Mouse (Mus musculus): ENCODE measurements around the gene Tgm4. TPM values are rescaled to one million over a fixed set of nuclear protein-coding genes. Genes with fewer than 3 reads are reported as not detected.
A peak's percentile ranks its signal among the peaks of the same experiment; 100 is the strongest.

Gene Tgm4
- polyA plus RNA-seq, 1 experiment from 2014 or later = 0.43 TPM

DNA sequence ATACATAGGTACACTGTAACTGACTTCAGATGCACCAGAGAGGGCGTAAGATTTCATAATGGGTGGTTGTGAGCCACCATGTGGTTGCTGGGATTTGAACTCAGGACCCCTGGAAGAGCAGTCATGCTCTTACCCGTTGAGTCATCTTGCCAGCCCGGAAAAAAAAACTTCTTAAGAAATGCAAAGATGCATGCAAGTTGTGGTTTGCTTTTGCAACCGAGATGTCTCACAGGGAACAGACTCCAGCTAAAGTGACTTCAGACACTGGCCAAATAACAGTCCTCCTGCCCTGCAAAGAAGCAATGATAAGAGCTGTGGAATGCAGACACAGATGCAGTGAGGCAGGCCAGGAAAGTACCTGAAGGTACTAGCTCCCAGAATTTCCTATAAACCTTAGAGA is 56.3 kb downstream of the Tgm4 start:
- Histone ChIP-seq H3K4me3 (ENCODE audit: low read depth, low read length) (no peak overlapping the region), H3K4me2 (ENCODE audit: low read length) (no peak overlapping the region), H3K9me3 (replicated peaks; ENCODE audit: control insufficient read depth, low read length, poor library complexity, severe bottlenecking) (no peaks in the 10 kb centered on the region), H3K4me1 (ENCODE audit: control insufficient read depth, insufficient read depth, low read length) (no peaks in the 10 kb centered on the region), H3K27me3 (ENCODE audit: control insufficient read depth, insufficient read depth, low read depth, low read length) (no peaks in the 10 kb centered on the region), H3K27ac (ENCODE audit: low read length) (no peak overlapping the region), H3K36me3 (ENCODE audit: control insufficient read depth, insufficient read depth, low read length) (peaks cover 25% of the 10 kb centered on the region), H3K9ac (ENCODE audit: low read depth, low read length) (no peak overlapping the region)
- ATAC-seq = no peak
- 92% methylated on average over 4 of the region's 4 CpGs for WGBS

DNA sequence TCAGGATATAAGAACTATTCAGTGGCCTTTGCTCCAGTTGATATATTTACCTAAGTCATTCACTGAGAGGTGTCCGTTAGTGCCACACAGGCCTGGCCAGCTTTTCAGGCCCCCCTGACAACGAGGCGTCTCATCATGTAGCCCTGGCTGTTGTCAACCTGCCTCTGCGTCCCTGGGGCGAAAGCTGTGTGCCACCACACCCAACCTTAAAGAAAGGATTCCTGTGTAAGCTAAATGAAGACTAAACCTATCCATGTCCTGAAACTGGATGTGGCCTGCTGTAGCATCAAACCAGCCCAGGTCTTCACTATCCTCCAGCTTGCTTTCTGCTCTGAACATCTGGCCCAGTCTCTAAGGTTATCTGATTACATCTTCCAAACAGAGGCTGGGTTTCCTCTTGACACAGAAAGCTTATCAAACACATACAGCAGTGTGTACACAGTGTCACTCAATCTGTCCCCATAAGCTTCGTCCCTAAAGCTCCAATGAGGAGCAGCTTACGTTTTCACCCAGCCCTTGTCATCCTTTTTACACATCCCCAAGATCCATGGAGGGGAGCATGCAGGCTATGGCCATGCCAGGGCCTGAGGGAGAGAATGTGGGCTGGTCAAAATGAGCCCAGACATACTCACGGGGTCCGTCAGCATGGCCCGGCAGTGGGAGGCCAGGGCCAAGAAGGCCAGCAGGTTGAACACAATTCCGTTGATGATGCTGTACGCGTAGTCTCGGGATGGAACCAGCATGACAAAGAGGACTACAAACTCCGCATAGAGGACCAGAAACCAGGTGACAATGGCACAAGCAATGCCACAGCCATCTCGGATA is 65.3 kb downstream of the Tgm4 start:
- no peaks in the 10 kb centered on the region for H3K4me1 ChIP-seq (ENCODE audit: control insufficient read depth, insufficient read depth, low read length)
- H3K9ac ChIP-seq (ENCODE audit: low read depth, low read length) = no peak overlapping the region
- no peak overlapping the region for H3K4me2 ChIP-seq (ENCODE audit: low read length)
- H3K36me3 ChIP-seq (ENCODE audit: control insufficient read depth, insufficient read depth, low read length) = peaks cover 34% of the 10 kb centered on the region
- ATAC-seq = no peak
- WGBS = 96% methylated on average over 16 of the region's 16 CpGs
- H3K27ac ChIP-seq (ENCODE audit: low read length) = no peak overlapping the region
- no peaks in the 10 kb centered on the region for H3K27me3 ChIP-seq (ENCODE audit: control insufficient read depth, insufficient read depth, low read depth, low read length)
- no peak overlapping the region for H3K4me3 ChIP-seq (ENCODE audit: low read depth, low read length)
- H3K9me3 ChIP-seq (replicated peaks; ENCODE audit: control insufficient read depth, low read length, poor library complexity, severe bottlenecking) = no peaks in the 10 kb centered on the region

DNA sequence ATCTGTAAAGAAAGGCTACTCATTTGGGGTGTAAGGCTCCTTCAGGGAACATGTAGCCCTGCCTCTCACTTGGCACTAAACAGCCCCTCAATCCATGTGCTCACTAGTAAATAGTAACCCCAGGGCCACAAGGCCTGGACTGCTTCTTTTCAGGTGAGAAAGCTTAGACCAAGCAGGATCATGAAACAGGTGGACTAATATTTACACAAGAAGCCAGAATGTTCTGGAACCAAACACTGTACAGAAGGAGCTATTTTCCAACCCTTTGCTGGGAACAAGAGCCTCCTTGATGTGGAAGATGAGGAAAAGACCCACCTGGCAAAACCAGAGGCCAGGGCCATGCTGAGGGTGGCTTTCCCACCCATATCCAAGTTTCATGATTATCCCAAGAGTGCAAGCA is 68.9 kb downstream of the Tgm4 start:
- no peak overlapping the region for H3K9ac ChIP-seq (ENCODE audit: low read depth, low read length)
- no peak overlapping the region for H3K4me3 ChIP-seq (ENCODE audit: low read depth, low read length)
- no peak overlapping the region for H3K4me2 ChIP-seq (ENCODE audit: low read length)
- no peaks in the 10 kb centered on the region for H3K27me3 ChIP-seq (ENCODE audit: control insufficient read depth, insufficient read depth, low read depth, low read length)
- H3K27ac ChIP-seq (ENCODE audit: low read length) = no peak overlapping the region
- no peaks in the 10 kb centered on the region for H3K9me3 ChIP-seq (replicated peaks; ENCODE audit: control insufficient read depth, low read length, poor library complexity, severe bottlenecking)
- ATAC-seq = no peak
- H3K36me3 ChIP-seq (ENCODE audit: control insufficient read depth, insufficient read depth, low read length) = peaks cover 18% of the 10 kb centered on the region
- H3K4me1 ChIP-seq (ENCODE audit: control insufficient read depth, insufficient read depth, low read length) = no peaks in the 10 kb centered on the region

DNA sequence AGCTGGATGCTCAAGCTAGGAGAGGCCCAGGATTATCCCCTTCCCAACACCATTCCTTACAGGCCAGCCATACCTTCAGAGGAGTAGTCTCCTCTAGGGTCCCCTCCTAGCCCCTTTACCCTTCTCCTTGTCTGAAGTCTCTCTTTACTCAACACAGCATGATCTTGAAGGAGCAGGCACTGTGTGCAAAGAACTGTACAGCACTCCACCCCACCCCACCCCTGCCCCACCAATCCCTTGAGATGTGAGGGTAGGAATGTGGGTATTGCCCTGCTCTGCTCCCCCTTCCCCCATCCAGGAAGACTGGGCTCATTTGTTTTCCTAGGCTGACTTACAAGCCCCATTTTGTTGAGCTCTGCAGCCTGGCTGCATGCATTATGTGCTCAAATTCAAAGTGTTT is 69.8 kb downstream of the Tgm4 start:
- Histone ChIP-seq H3K9me3 (replicated peaks; ENCODE audit: control insufficient read depth, low read length, poor library complexity, severe bottlenecking) (no peaks in the 10 kb centered on the region), H3K4me1 (ENCODE audit: control insufficient read depth, insufficient read depth, low read length) (no peaks in the 10 kb centered on the region), H3K36me3 (ENCODE audit: control insufficient read depth, insufficient read depth, low read length) (peaks cover 16% of the 10 kb centered on the region), H3K27ac (ENCODE audit: low read length) (no peak overlapping the region), H3K4me2 (ENCODE audit: low read length) (no peak overlapping the region), H3K4me3 (ENCODE audit: low read depth, low read length) (no peak overlapping the region), H3K27me3 (ENCODE audit: control insufficient read depth, insufficient read depth, low read depth, low read length) (no peaks in the 10 kb centered on the region), H3K9ac (ENCODE audit: low read depth, low read length) (no peak overlapping the region)
- ATAC-seq = no peak

DNA sequence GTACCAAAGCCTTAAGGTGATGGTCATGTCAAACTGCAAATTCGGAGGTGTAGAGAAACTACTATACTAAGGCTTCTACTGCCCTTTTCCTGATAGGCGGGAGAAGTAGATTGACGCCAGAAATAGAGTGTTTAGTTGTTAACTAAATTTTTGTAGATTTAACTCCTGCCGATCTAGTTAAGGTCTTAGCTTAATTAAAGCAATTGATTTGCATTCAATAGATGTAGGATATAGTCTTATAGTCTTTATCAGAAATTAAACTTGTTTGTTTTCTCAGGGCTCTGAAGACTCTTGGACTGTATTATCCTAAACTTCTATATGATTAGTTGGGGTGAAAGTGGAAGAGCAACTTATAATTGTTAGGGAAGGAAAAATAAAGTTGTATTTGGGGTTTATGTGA is 72.7 kb downstream of the Tgm4 start:
- Histone ChIP-seq H3K27ac (ENCODE audit: low read length) (no peak overlapping the region), H3K36me3 (ENCODE audit: control insufficient read depth, insufficient read depth, low read length) (0 out of 2 replicates have a peak, but pooled peaks cover 5% of the 10 kb centered on the region), H3K4me1 (ENCODE audit: control insufficient read depth, insufficient read depth, low read length) (peaks cover 11% of the 10 kb centered on the region), H3K4me2 (ENCODE audit: low read length) (no peak overlapping the region), H3K4me3 (ENCODE audit: low read depth, low read length) (no peak overlapping the region), H3K9ac (ENCODE audit: low read depth, low read length) (no peak overlapping the region), H3K9me3 (replicated peaks; ENCODE audit: control insufficient read depth, low read length, poor library complexity, severe bottlenecking) (no peaks in the 10 kb centered on the region), H3K27me3 (ENCODE audit: control insufficient read depth, insufficient read depth, low read depth, low read length) (no peaks in the 10 kb centered on the region)
- no peak for ATAC-seq
- 92% methylated on average over 4 of the region's 4 CpGs for WGBS

DNA sequence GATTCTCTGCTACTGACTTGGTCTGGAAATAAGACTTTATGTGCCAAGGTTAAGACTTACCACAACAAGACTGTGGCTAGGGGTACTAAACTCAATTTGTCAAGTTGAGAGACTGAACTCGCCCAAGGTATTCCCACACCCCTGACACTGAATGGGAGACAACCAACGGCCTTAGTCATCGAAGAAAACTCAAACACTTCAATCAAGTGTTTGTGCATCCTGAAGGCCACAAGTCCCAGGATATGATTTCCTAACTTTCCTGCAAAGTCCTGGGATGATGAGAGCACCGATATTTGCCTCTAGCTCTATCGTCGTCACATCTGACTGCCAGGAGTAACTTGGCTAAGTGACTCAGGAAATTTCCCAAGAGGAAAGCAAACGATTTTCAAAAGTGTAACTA is 74.7 kb downstream of the Tgm4 start:
- Histone ChIP-seq H3K4me2 (ENCODE audit: low read length) (no peak overlapping the region), H3K9ac (ENCODE audit: low read depth, low read length) (no peak overlapping the region), H3K36me3 (ENCODE audit: control insufficient read depth, insufficient read depth, low read length) (0 out of 2 replicates have a peak, but pooled peaks cover 5% of the 10 kb centered on the region), H3K4me3 (ENCODE audit: low read depth, low read length) (no peak overlapping the region), H3K27ac (ENCODE audit: low read length) (no peak overlapping the region), H3K27me3 (ENCODE audit: control insufficient read depth, insufficient read depth, low read depth, low read length) (no peaks in the 10 kb centered on the region), H3K9me3 (replicated peaks; ENCODE audit: control insufficient read depth, low read length, poor library complexity, severe bottlenecking) (no peaks in the 10 kb centered on the region), H3K4me1 (ENCODE audit: control insufficient read depth, insufficient read depth, low read length) (peaks cover 18% of the 10 kb centered on the region)
- WGBS = 94% methylated on average over 7 of the region's 7 CpGs
- ATAC-seq = no peak

DNA sequence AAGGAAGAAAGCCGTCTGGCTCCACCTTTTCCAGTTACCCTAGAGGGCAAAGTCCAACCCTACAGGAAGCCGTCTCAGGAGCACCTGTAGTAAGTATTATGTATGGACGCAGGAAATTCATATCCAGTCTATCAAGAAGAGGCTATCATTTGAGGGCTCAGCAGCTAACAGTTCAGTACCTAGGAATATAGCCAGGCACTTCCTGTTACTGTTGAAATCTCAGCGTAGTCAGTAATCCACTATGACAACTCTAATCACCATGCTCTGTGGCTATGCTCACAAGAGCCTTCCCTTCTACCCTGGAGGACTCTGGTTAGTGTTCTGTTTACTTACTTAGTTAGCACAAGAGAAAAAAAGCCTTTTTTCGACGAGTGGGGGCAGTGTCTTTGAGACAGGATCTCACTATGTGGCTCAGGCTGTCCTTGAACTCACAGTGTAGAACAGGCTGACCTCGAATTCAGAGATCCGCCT is 77.3 kb downstream of the Tgm4 start:
- peak overlapping the region; percentile 92 for H3K4me2 ChIP-seq (ENCODE audit: low read length)
- no peaks in the 10 kb centered on the region for H3K36me3 ChIP-seq (ENCODE audit: control insufficient read depth, insufficient read depth, low read length)
- H3K27me3 ChIP-seq (ENCODE audit: control insufficient read depth, insufficient read depth, low read depth, low read length) = no peaks in the 10 kb centered on the region
- H3K4me3 ChIP-seq (ENCODE audit: low read depth, low read length) = peak overlapping the region; percentile 97
- no peaks in the 10 kb centered on the region for H3K9me3 ChIP-seq (replicated peaks; ENCODE audit: control insufficient read depth, low read length, poor library complexity, severe bottlenecking)
- no peak overlapping the region for H3K27ac ChIP-seq (ENCODE audit: low read length)
- H3K9ac ChIP-seq (ENCODE audit: low read depth, low read length) = peak overlapping the region; percentile 96; the same call in 1 of the 2 replicates
- peaks cover 20% of the 10 kb centered on the region for H3K4me1 ChIP-seq (ENCODE audit: control insufficient read depth, insufficient read depth, low read length)
- 67% methylated on average over 8 of the region's 8 CpGs for WGBS
- no peak for ATAC-seq

DNA sequence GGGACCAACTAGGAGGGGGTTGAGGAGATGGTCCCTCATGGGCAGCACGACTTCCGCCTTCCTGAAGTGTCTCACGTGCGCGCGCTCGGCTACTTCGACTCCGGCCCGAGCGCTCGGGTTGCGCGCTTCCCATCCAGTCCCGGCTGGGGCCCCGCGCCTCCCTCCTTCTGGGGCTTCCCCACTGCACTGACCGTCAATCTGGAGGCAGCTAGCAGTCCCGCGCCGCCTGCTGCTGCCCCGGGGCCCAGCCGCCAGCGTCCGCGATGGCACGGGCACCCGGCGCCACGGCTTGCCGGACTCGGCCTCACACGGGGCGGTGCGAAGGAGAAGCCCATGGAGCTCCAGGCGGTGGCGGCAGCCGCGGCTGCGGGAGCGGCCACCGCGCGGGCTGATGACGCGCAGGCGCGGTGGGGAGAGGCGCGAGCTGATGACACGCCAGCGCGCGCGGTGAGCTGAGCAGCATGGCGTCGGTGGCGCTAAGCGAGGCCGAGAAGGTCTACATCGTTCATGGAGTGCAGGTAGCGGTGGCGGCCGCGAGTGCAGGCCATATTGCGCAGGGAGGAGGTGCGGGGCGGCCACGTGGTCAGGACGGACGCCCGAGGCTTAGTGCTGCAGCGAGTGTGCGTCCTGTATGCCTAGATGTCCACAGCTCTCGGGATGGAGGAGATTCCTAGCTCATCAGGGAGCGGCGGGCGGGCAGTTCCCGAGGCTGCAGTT is 78.4 kb downstream of the Tgm4 start, which contains the start of the genes Zdhhc3 and Exosc7:
TSS of gene Zdhhc3 (minus strand) at position 401 of the 717 bp plus-strand sequence.
TSS of gene Exosc7 (plus strand) at position 411 of the 717 bp plus-strand sequence.
- Histone ChIP-seq H3K27me3 (ENCODE audit: control insufficient read depth, insufficient read depth, low read depth, low read length) (no peaks in the 10 kb centered on the region), H3K4me3 (ENCODE audit: low read depth, low read length) (peak within 1 kb of the TSS; percentile 97), H3K9me3 (replicated peaks; ENCODE audit: control insufficient read depth, low read length, poor library complexity, severe bottlenecking) (no peaks in the 10 kb centered on the region), H3K36me3 (ENCODE audit: control insufficient read depth, insufficient read depth, low read length) (no peaks in the 10 kb centered on the region), H3K9ac (ENCODE audit: low read depth, low read length) (peak within 1 kb of the TSS; percentile 96), H3K4me2 (ENCODE audit: low read length) (peak within 1 kb of the TSS; percentile 92), H3K27ac (ENCODE audit: low read length) (peak within 1 kb of the TSS; percentile 95), H3K4me1 (ENCODE audit: control insufficient read depth, insufficient read depth, low read length) (peaks cover 20% of the 10 kb centered on the region)
- WGBS = under 1% methylated on average over 79 of the region's 79 CpGs
- peak; percentile 94 for ATAC-seq

DNA sequence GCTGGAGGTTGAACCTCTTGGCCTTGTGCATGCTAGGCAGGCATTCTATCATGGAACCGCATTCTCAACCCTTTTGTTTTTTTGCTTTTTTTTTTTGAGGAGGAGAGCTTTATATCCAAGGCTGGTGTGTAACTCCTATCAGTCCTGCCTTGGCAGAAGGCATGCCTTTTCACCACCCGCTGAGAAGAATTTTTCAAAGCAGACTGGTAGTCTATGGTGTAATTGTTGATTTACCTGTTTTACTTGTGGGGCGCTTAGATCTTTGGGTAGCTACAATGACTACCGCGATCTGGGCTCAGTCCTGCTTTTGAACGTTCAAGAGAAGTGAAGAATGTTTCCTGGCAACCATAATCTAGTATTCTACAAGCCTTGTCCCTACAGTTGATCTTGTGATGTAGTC is 79.4 kb downstream of the Tgm4 start:
- Histone ChIP-seq H3K4me1 (ENCODE audit: control insufficient read depth, insufficient read depth, low read length) (peaks cover 20% of the 10 kb centered on the region), H3K4me3 (ENCODE audit: low read depth, low read length) (peak overlapping the region; percentile 97), H3K27me3 (ENCODE audit: control insufficient read depth, insufficient read depth, low read depth, low read length) (no peaks in the 10 kb centered on the region), H3K27ac (ENCODE audit: low read length) (peak overlapping the region; percentile 95), H3K36me3 (ENCODE audit: control insufficient read depth, insufficient read depth, low read length) (peaks cover 2% of the 10 kb centered on the region; the same call in 1 of the 2 replicates), H3K4me2 (ENCODE audit: low read length) (peak overlapping the region; percentile 92), H3K9ac (ENCODE audit: low read depth, low read length) (peak overlapping the region; percentile 96), H3K9me3 (replicated peaks; ENCODE audit: control insufficient read depth, low read length, poor library complexity, severe bottlenecking) (no peaks in the 10 kb centered on the region)
- 65% methylated on average over 6 of the region's 6 CpGs for WGBS
- no peak for ATAC-seq
